Mouse (Mus musculus): ENCODE results near the gene Ifi211. TPM values are rescaled to one million over a fixed set of nuclear protein-coding genes. Genes with fewer than 3 reads are reported as not detected.

Gene Ifi211
- polyA plus RNA-seq, 1 experiment from 2014 or later = 0.45 TPM

Other genes starting within 250 kb of the Ifi211 start
- not detected in 2 replicates for gene Ifi208, start 239.4 kb downstream of the Ifi211 start, polyA plus RNA-seq (2015; fragmentation: Nextera tagmentation; extraction: Ambion mirVana)
- 0.16 and 0.24 TPM in 2 replicates for gene Ifi207, start 171.3 kb downstream of the Ifi211 start, polyA plus RNA-seq (2015; fragmentation: Nextera tagmentation; extraction: Ambion mirVana)
- gene Ifi204, start 146.1 kb downstream of the Ifi211 start, polyA plus RNA-seq (2015; fragmentation: Nextera tagmentation; extraction: Ambion mirVana) = 0.13 and 0.50 TPM in 2 replicates
- gene Mndal, start 29.4 kb upstream of the Ifi211 start, polyA plus RNA-seq (2015; fragmentation: Nextera tagmentation; extraction: Ambion mirVana) = 1.1 and 1.2 TPM in 2 replicates
- 0.35 and 0.47 TPM in 2 replicates for gene Ifi203, start 29.6 kb upstream of the Ifi211 start, polyA plus RNA-seq (2015; fragmentation: Nextera tagmentation; extraction: Ambion mirVana)
- gene Ifi202b, start 69.7 kb upstream of the Ifi211 start, polyA plus RNA-seq (2015; fragmentation: Nextera tagmentation; extraction: Ambion mirVana) = 0.10 TPM in 1 of 2 replicates, not detected in the other
- gene Ifi205, start 118.8 kb upstream of the Ifi211 start, polyA plus RNA-seq (2015; fragmentation: Nextera tagmentation; extraction: Ambion mirVana) = not detected in 2 replicates
- gene Olfr433, start 127.7 kb upstream of the Ifi211 start, polyA plus RNA-seq (2015; fragmentation: Nextera tagmentation; extraction: Ambion mirVana) = not detected in 2 replicates
- not detected in 2 replicates for gene Olfr432, start 136.2 kb upstream of the Ifi211 start, polyA plus RNA-seq (2015; fragmentation: Nextera tagmentation; extraction: Ambion mirVana)
- not detected in 2 replicates for gene Olfr430, start 153.6 kb upstream of the Ifi211 start, polyA plus RNA-seq (2015; fragmentation: Nextera tagmentation; extraction: Ambion mirVana)
- gene Olfr429, start 171.3 kb upstream of the Ifi211 start, polyA plus RNA-seq (2015; fragmentation: Nextera tagmentation; extraction: Ambion mirVana) = not detected in 2 replicates
- not detected in 2 replicates for gene Olfr427, start 183.8 kb upstream of the Ifi211 start, polyA plus RNA-seq (2015; fragmentation: Nextera tagmentation; extraction: Ambion mirVana)
- not detected in 2 replicates for gene Olfr231, start 208.1 kb upstream of the Ifi211 start, polyA plus RNA-seq (2015; fragmentation: Nextera tagmentation; extraction: Ambion mirVana)
- not detected in 2 replicates for gene Olfr424, start 218.5 kb upstream of the Ifi211 start, polyA plus RNA-seq (2015; fragmentation: Nextera tagmentation; extraction: Ambion mirVana)
- not detected in 2 replicates for gene Olfr420, start 242.6 kb upstream of the Ifi211 start, polyA plus RNA-seq (2015; fragmentation: Nextera tagmentation; extraction: Ambion mirVana)

All from midbrain, embryonic 16.5 days (tissue).